Mouse (Mus musculus): Measurements from ENCODE around the gene Map1b.

DNA sequence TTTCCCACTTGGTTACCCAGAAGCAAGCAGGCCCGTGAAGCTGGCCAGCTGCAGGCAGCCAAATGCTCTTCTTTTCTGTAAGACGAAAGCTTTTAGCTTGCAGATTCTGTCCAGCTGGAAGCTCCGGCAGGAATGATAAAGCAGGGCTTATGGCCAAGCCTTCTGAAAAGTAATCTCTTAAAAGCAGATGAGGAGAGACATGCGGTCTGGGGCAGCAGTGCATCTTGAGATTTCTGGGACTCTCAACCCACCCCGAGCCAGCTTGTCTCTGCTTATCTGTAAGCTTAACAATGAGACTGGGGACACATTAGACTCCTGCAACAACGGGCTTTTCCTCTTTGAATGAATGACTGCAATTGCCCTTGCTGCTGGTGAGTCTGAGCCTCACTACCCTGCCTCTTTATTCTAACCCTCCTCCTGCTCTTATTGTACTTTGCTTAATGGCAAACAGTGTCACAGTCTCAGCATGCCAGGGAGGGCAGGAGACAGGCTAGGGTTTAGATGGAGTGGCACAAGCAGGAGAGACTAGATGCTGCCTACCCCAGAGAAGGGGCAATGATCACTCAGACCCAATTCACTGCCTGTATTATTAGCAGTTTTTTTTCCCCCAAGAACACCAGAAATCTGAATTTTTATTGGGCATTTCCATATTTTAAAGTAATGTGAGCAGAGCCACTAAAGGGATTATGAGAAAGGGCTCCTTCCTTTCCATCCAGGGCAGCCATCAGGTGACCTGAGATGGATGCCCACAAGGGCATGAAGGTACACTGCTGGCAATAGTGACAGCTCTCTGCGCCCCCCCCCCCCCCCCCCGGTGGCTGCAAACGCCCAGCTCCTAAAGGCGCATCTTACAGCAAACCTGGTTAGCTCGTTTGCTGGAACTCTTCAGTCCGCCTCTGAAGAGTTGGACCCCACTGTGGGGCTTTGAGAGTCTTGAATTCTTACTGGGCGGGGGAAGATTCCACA, 44.6 kb upstream of the Map1b start:
- TF ChIP-seq CTCF (IDR thresholded peaks at IDR 0.05; ENCODE audit: borderline replicate concordance, insufficient read depth, low read length) (no peak), POLR2A (IDR thresholded peaks at IDR 0.05; ENCODE audit: low read depth, low read length) (no peak)

All from embryonic fibroblast, embryonic 13.5 days (primary cell).